Mouse (Mus musculus): Measurements from ENCODE around the gene Adipoq. TPM values are rescaled to one million over a fixed set of nuclear protein-coding genes. Genes with fewer than 3 reads are reported as not detected.
"Not testable (repeated sequence)": the region's sequence is repeated elsewhere in the genome, so short reads cannot be mapped to it uniquely, and the experiment has no call there.

Adipoq gene
- polyA plus RNA-seq (2012; rRNA removed) = 68.9 and 86.8 TPM in 2 replicates

DNA sequence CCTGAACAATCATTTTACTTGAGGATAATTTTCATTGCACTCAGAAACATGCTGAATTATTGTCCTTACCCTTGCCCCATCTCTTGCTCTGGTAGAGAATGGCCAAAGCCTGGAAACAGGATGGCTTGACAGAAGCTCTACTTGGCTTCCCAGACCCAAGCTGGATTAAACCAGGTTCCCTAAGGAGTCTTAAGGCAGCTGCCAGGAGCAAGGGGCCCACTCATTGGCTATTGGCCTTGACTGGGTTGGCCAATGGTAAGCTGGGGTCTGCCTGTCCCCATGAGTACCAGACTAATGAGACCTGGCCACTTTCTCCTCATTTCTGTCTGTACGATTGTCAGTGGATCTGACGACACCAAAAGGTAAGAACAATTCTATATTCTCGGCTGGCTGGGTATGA lies at the start of gene Adipoq:
Adipoq (plus strand) TSS at position 257 of the 400 bp plus-strand sequence.
- Histone ChIP-seq H3K27me3 (replicated peaks; ENCODE audit: control insufficient read depth, insufficient read depth, low read length) (no peaks in the 10 kb centered on the region), H3K27ac (ENCODE audit: insufficient read depth, low read depth, low read length) (no peak within 1 kb of the TSS), H3K36me3 (ENCODE audit: control insufficient read depth, insufficient read depth, low read length) (no peaks in the 10 kb centered on the region), H3K4me1 (ENCODE audit: control insufficient read depth, insufficient read depth, low read length) (no peaks in the 10 kb centered on the region), H3K4me3 (ENCODE audit: insufficient read depth, low read depth, low read length) (no peak within 1 kb of the TSS)
- no peak for TF ChIP-seq POLR2A (IDR thresholded peaks at IDR 0.05; ENCODE audit: low read depth, low read length)
- TF ChIP-seq CTCF (conservative IDR thresholded peaks at IDR 0.05; ENCODE audit: insufficient read depth, insufficient read length, low read depth, low read length) = no peak
- 91% methylated on average over 3 of the region's 3 CpGs for WGBS
- DNase-seq = no peak

DNA sequence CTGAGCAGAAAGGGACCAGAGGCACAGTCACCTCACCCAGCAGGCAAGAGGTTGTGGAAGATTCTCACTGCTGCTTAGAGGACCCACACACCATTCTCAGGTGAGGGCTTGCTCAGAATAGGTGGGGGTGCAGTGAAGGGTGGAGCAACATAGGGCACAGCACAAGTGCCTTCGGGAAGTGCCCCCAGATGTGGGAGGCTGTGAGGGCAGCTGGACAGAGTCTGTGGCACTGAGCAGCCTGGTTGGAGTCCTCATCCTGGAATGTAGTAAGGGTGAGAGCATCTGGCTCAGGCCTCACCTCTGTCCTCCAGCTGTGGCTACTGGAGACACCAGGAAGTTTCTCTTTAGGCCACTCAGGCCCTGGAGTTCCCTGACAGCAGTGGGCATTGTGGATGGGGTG lies 49.5 kb upstream of the Adipoq start:
- not testable (repeated sequence) for H3K4me1 ChIP-seq (ENCODE audit: control insufficient read depth, insufficient read depth, low read length); H3K4me3 ChIP-seq (ENCODE audit: insufficient read depth, low read depth, low read length); H3K27me3 ChIP-seq (replicated peaks; ENCODE audit: control insufficient read depth, insufficient read depth, low read length); DNase-seq; H3K36me3 ChIP-seq (ENCODE audit: control insufficient read depth, insufficient read depth, low read length); H3K27ac ChIP-seq (ENCODE audit: insufficient read depth, low read depth, low read length)
- 52% methylated on average over 1 of the region's 1 CpGs for WGBS

DNA sequence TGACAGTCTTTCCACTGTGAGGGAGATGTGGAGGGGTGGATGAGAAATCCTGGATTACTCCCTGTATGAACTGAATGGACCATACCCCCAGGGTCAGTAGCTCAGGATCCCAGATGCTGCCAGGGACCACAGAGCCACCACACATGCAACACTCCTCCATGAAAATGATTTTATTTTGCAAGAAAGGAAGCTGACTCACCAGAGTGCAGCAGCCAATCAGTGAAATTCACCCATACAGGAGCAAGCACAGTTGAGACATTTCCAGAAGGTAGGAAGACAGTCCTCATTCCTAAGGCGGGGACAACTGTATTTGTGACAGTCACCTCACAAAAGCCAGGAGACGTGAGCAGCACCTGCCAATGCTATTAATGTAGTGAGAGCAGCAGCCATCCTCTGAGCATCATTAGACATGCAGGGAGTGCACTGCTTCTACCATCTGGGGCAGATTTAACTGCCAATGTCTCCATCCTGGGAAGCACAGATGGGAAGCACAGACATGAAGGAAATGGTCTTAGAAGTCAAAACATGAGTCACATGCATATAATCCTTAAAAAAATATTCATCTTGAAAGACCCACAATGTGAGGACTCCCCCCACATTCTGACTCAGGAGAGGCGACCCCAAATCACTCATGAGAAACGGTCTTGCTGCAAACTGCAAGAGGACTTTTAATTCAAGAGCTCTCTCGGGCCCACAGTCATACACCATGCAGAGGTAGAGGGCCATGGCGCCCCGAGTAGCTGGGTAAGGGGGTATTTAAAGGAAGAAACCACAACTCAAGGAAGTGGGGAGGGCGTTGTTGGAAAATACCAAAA lies 48.8 kb upstream of the Adipoq start:
- not testable (repeated sequence) for H3K27ac ChIP-seq (ENCODE audit: insufficient read depth, low read depth, low read length); H3K4me3 ChIP-seq (ENCODE audit: insufficient read depth, low read depth, low read length); DNase-seq; H3K36me3 ChIP-seq (ENCODE audit: control insufficient read depth, insufficient read depth, low read length); H3K27me3 ChIP-seq (replicated peaks; ENCODE audit: control insufficient read depth, insufficient read depth, low read length); H3K4me1 ChIP-seq (ENCODE audit: control insufficient read depth, insufficient read depth, low read length)
- WGBS = 91% methylated on average over 8 of the region's 8 CpGs

DNA sequence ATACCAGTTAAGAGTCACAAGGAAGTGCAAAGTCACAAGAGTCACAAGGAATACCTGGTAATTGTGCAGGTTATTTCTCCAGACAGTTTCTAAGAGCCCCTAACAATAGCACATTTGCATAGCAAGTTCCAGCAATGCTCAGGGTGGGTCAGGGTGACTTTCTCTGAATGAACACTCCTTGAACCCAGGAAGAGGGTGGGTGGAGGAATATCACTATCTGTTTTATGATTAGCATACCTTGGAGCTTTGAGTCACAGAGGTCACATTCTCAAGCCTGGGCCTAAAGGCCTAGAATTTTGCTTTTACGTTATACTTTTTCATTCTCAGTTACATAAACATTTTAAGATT lies 48.3 kb upstream of the Adipoq start:
- H3K27me3 ChIP-seq (replicated peaks; ENCODE audit: control insufficient read depth, insufficient read depth, low read length) = not testable (repeated sequence)
- WGBS = 98% methylated on average over 1 of the region's 1 CpGs

DNA sequence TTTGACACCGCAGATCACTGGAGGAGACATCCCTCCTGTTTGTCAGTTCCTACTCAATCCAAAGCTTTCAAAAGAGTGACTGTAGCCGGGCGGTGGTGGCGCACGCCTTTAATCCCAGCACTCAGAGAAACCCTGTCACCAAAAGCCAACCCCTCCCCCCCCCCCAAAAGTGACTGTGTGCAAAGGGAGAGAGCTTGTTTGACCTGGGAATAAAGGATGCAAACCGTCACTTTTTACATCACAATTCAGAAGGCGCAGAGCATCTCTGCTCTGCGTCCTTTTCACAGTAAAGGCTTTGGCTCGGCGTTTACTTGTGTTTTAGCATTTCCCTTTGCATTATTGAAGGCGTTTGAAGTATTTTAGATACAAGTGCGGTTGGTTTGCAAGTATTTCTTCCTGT lies 46.7 kb upstream of the Adipoq start:
- H3K4me3 ChIP-seq (ENCODE audit: insufficient read depth, low read depth, low read length) = no peak overlapping the region
- H3K4me1 ChIP-seq (ENCODE audit: control insufficient read depth, insufficient read depth, low read length) = no peaks in the 10 kb centered on the region
- 49% methylated on average over 12 of the region's 12 CpGs for WGBS
- TF ChIP-seq POLR2A (IDR thresholded peaks at IDR 0.05; ENCODE audit: low read depth, low read length) (no peak), CTCF (conservative IDR thresholded peaks at IDR 0.05; ENCODE audit: insufficient read depth, insufficient read length, low read depth, low read length) (no peak)
- no peaks in the 10 kb centered on the region for H3K36me3 ChIP-seq (ENCODE audit: control insufficient read depth, insufficient read depth, low read length)
- no peak overlapping the region for H3K27ac ChIP-seq (ENCODE audit: insufficient read depth, low read depth, low read length)
- H3K27me3 ChIP-seq (replicated peaks; ENCODE audit: control insufficient read depth, insufficient read depth, low read length) = no peaks in the 10 kb centered on the region
- DNase-seq = no peak

More for the DNA sequence above, 48.3 kb upstream of the Adipoq start:
- not testable (repeated sequence) for H3K4me3 ChIP-seq (ENCODE audit: insufficient read depth, low read depth, low read length); H3K4me1 ChIP-seq (ENCODE audit: control insufficient read depth, insufficient read depth, low read length); H3K27ac ChIP-seq (ENCODE audit: insufficient read depth, low read depth, low read length); H3K36me3 ChIP-seq (ENCODE audit: control insufficient read depth, insufficient read depth, low read length); DNase-seq

DNA sequence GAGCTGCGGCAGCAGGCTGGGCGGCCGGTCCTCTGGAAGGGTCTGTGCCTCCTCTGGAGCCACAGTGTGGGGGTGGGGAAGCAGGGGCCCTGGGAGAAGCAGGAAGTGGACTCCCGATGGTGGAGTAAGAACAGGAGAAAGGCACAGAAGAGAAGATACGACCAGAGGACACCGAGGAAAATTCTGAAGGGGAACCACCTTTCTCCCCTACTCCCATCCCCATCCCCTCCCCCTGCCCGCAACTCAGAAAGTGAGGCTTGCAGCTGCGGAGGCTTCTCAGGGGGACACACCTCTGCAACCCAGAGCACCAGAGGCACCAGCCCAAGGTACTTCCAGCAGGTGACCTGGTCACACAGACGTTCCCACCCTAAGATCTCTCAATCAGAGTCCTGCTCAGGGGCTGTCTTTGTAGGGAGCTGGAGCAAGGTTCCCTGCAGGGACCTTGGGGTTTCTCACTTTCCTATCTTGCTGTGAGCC lies 46.2 kb upstream of the Adipoq start:
- no peaks in the 10 kb centered on the region for H3K36me3 ChIP-seq (ENCODE audit: control insufficient read depth, insufficient read depth, low read length)
- H3K27ac ChIP-seq (ENCODE audit: insufficient read depth, low read depth, low read length) = no peak overlapping the region
- no peaks in the 10 kb centered on the region for H3K4me1 ChIP-seq (ENCODE audit: control insufficient read depth, insufficient read depth, low read length)
- H3K27me3 ChIP-seq (replicated peaks; ENCODE audit: control insufficient read depth, insufficient read depth, low read length) = no peaks in the 10 kb centered on the region
- peak overlapping the region; percentile 15; the same call in 1 of the 2 replicates for H3K4me3 ChIP-seq (ENCODE audit: insufficient read depth, low read depth, low read length)
- TF ChIP-seq POLR2A (IDR thresholded peaks at IDR 0.05; ENCODE audit: low read depth, low read length) (no peak), CTCF (conservative IDR thresholded peaks at IDR 0.05; ENCODE audit: insufficient read depth, insufficient read length, low read depth, low read length) (no peak)
- no peak for DNase-seq
- WGBS = 11% methylated on average over 9 of the region's 9 CpGs

DNA sequence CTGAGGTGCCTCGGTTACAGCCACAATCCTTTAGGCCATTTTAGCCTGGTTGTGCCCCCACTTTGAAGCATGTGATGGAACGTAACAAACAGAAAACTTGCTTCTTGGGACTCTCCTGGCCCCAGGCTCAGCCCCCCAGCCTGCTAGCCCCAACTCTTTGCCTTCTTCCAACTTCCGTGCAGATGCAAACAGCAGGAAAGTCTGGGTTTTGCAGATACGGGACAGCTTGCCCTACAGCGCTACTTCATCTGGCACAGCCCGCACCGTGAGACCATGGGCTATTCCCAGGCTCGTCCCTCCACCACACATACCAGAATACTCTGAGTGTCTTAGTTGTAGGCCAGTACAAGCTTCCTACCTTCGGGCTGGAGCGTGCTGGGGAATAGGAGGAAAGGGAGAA lies 45.7 kb upstream of the Adipoq start:
- H3K36me3 ChIP-seq (ENCODE audit: control insufficient read depth, insufficient read depth, low read length) = no peaks in the 10 kb centered on the region
- H3K27ac ChIP-seq (ENCODE audit: insufficient read depth, low read depth, low read length) = no peak overlapping the region
- TF ChIP-seq POLR2A (IDR thresholded peaks at IDR 0.05; ENCODE audit: low read depth, low read length) (no peak), CTCF (conservative IDR thresholded peaks at IDR 0.05; ENCODE audit: insufficient read depth, insufficient read length, low read depth, low read length) (no peak)
- H3K4me1 ChIP-seq (ENCODE audit: control insufficient read depth, insufficient read depth, low read length) = no peaks in the 10 kb centered on the region
- 62% methylated on average over 10 of the region's 10 CpGs for WGBS
- no peaks in the 10 kb centered on the region for H3K27me3 ChIP-seq (replicated peaks; ENCODE audit: control insufficient read depth, insufficient read depth, low read length)
- H3K4me3 ChIP-seq (ENCODE audit: insufficient read depth, low read depth, low read length) = no peak overlapping the region
- no peak for DNase-seq

Data from kidney, adult 2 months (tissue).